Mouse (Mus musculus): ENCODE measurements around the gene Cap2.

Gene Cap2

DNA sequence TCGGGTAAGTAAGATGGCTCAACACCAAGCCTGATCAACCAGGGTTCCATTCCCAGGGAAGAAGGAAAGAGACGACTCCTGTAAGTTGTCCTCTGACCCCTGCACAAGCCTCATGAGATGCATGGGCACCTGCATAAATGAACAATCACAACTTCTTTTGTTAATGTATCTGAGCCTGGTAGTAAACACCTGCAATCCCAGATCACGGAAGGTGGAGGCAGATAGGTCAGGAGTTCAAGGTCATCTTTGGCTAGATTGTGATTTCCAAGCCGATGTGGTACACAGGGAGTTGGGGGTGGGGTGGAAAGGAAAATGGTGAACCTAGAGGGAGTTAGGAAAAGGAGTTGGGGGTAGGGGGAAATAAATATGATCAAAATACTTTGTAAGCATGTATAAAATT, 131.1 kb downstream of the Cap2 start:
- DNase-seq (ENCODE audit: low spot score in 2 of 2): no peak

DNA sequence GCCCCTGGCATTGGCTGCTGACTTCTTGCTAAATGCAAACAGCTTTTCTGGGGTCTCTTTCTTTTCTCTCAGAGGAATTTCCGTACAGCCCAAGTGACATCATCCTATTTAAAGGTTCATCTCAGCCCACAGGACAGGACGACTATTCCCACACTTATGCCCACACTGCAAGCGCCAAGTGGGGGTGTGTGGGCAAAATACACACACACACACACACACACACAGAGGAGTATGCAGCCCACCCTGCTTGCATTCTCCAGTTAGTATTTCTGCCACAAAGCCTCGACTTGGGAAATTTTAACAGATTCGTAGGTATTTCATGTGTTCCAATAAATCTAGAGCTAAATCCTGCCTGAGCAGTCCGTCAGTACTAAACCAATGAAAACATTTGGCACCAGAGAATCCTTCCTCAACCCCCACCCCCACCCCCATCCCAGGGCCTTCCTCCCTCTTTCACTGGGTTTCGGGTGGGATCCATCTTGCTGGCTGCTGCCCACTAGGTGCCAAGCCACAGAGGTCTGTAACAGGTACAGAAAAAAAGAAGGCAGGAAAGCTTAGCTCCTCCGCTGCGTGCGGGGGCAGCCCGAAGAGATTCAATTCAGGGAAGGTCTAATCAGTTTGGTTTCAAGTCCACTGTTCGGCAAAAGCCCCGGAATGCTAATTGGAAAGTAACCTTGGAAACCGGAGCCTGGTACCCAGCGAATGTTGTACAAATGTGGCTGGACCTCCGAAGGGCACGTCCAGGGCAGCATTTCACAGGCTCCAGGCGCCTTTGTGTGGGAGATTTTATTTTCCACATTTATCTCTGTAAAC, 131.9 kb downstream of the Cap2 start:
- no peak for DNase-seq (ENCODE audit: low spot score in 2 of 2)

DNA sequence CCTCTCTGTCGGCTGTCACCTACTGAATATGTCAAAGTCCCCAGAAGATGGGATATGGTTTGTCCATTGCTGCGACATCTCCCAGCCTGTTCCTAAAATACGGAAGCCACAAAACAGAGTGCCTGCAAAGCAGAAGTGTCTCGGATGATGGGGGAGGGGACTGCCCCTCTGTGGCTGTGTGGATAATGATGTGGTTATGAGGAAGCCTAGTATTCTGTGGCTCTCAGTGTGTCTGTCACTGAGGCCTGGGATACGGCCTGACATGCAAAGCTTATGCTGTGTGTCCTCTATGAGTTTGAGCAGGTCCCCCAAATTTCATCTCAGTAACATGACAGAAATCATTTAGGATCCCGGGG, 132.5 kb downstream of the Cap2 start:
- no peak for DNase-seq (ENCODE audit: low spot score in 2 of 2)

DNA sequence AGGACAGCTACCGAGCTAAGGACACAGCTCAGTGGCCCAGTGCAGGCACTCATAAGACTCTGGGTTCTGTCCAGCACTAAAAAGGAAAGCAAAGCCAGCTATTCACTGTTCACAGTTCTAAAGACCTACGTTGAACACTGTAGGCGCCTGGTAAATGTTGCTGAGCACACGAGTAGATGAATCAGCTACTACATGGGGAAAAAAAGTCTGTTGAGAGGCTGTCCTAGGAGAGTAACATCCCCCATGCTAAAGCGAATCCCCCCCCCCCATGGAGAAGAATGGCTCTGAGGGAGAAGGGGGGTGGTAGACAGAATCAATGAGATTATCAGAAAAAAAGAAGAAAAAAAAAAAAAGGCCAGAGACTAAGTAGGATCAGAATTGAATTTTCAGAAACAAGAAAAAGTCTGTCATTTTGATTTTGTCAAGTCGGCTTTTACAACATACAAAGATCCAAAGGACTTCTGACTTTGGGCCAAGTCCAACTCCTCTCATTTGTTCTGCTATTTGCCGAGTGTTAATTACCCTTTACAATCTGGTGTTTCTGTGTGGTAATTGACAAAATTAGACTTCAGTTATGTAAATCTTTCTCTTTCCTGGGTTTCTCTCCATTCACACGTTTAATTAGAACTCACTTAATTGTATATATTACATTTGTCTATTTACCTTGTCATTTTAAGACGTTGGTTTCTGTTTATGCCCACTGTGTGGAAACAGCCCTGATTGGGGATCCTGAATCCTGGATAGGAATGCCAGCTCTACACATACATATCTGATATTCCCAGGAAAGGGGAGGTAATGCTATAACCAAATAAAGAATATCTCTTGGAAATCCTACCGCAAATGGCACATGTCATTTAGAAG, 139.2 kb downstream of the Cap2 start:
- no peak for DNase-seq (ENCODE audit: low spot score in 2 of 2)

DNA sequence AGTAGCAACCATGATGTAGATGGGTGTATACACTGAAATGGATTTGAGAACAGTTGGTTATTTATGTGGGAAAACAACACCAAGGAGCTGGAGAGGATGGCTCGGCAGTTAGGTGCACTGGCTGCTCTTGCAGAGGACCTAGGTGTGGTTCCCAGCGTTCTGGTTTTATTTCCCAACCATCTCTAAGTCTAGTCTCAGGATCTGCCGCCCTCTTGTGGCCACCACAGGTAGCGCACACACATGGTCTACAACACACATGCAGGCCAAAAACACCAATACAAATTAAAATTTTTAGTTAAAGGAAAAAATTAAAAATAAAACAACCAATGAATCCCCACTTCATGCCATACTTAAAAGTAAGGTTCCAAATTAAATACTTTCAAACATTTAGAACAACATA, 140.7 kb downstream of the Cap2 start:
- peak in 1 of 2 experiments; percentile 7 for DNase-seq (ENCODE audit: low spot score in 2 of 2)

DNA sequence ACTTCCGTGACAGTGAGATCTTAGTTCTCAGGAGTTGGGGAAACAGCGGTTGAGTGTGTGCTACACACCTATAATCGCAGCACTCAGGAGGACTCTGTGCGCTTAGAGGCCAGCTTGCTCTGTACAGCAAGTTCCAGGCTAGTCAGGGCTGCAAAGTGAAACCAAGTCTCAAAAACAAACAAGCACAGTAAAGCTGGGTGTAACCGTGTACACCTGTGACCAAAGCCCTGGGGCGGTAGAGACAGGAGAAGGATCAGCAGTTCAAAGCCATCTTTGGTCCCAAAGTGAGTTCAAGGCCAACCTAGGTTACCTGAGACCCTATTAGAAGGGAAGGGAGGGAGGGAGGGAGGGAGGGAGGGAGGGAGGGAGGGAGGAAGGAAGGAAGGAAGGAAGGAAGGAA, 142.5 kb downstream of the Cap2 start:
- DNase-seq (ENCODE audit: low spot score in 2 of 2): no peak

DNA sequence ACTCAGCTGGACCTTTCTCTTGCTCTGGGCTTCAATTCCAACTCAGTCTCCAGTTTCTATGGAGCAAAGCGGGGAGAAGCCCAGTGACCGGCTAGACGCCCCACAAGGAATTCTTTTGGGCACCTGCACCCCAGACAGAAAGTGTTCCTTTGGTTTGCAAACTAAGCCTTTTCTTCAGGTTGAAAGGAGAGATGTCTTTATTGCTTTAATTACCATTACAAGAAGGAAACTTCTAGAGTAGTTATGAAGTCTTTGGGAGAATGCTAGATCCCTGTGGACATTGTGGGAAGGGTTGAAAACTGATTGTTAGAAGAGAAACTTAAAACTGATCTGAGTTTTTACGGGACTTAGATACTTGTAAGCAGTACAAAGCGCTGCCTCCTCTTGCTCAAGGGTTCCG, 143.8 kb downstream of the Cap2 start:
- no peak for DNase-seq (ENCODE audit: low spot score in 2 of 2)

DNA sequence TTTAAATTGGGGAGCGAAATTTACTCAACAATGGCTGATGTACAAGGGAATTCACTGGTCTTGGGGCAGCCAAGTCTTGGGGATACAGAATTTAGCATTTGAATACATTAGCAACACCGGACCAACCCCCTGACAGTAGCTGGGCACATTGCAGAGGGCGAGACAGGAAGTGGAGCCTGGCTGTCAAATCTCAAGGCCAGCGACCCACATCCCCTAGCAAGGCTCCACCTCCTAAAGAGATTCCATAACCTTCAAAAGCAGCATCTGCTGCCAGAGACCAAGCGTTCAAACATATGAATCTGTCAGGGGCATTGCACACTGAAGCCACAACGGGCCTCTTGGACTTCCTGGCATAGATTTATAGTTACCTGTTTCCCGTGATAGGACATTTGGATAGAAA, 150.2 kb downstream of the Cap2 start:
- DNase-seq (ENCODE audit: low spot score in 2 of 2): no peak

DNA sequence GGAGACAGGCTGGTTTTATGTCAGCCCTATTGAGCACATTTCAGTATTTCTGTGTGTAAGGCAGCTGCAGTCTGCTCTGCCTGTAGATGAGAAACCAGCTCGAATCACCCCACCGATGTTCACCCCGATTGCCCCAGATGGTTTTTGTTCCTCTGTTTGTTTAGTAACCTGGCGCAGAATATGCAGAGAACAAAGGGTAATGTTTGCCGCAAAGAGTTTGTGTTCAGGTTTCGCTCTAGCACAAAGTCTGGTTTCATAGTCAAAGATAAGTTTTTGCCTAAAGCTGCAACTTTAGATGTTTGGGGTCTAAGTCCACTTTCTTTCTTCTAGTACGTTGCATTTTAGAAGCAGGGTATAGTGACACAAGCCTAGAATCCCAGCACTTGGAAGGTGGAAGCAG, 151.0 kb downstream of the Cap2 start:
- DNase-seq (ENCODE audit: low spot score in 2 of 2): no peak

DNA sequence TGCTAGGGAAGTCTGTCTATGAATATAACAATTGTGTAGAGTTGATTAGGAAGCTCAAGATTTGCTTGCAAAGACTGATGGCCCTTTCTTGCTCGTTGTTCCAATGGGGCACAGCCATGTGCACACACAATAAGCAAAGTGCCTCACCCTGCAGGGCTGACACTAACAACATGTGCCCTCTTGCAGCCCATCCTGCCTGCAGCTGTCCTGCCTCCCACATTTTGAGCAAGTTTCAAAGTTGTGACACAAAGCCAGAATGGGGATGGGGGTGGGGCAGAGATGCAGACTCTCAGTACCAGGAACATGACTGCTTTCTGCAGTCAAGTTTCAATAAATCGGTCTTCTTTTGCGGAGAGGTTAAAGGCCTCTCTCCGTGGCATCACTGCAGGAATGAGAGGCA, 152.0 kb downstream of the Cap2 start:
- no peak for DNase-seq (ENCODE audit: low spot score in 2 of 2)

DNA sequence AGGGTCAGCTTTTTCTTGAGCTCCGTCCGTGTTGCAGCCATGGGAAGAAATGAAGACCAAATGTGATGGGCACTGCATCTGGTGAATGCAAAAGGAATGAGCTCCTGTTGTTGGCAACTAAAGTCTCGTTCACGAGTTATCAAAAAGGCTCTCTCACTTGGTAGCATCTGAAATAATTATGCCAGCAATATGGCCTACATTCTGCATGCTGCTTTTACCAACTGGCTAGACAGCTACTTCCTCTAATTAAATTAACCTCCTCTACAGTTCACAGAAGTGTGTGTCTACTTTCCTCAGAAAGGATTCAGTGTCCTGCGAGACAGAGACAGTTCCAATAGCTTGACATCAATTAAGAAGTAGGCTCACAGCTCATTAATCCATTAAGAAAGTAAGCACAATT, 152.9 kb downstream of the Cap2 start:
- no peak for DNase-seq (ENCODE audit: low spot score in 2 of 2)

DNA sequence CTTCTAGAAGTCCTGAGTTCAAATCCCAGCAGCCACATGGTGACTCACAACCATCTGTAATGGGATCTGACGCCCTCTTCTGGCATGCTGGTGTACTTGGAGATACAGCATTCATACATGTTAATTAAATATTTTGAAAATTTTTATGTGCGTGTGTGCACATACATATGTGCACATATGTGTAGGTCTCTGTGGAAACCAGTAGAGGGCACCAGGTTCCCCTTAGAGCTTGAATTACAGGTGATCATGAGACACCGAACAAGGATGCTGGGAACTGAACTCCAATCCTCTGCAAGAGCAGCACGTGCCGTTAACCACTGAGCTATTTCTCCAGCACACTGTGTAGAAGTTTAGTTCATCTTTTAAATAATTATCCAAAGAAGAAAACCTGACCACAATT, 157.6 kb downstream of the Cap2 start:
- no peak for DNase-seq (ENCODE audit: low spot score in 2 of 2)

DNA sequence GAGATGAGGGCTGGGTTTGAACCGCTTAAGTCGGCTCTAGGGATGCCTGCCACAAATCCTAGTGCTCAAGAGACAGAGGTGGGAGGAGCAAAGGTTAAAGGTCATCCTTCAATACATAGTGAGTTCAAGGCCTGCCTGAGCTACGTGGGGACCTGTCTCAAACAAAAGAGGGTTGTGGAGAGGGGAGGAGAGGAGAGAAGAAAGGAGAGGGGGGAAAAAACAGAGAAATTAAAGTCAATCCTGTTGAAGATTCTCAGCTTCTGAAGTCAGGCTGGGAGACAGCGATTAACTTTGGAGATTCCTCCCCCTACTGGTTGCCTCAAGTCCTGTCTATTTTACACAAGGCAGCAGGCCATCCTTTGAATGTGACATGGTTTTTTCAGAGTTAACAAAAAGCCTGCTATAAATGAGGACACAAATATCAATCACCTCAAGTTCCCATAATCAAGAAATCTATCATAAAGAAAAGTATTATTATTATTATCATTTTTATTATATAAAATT, 161.9 kb downstream of the Cap2 start:
- DNase-seq (ENCODE audit: low spot score in 2 of 2): no peak

DNA sequence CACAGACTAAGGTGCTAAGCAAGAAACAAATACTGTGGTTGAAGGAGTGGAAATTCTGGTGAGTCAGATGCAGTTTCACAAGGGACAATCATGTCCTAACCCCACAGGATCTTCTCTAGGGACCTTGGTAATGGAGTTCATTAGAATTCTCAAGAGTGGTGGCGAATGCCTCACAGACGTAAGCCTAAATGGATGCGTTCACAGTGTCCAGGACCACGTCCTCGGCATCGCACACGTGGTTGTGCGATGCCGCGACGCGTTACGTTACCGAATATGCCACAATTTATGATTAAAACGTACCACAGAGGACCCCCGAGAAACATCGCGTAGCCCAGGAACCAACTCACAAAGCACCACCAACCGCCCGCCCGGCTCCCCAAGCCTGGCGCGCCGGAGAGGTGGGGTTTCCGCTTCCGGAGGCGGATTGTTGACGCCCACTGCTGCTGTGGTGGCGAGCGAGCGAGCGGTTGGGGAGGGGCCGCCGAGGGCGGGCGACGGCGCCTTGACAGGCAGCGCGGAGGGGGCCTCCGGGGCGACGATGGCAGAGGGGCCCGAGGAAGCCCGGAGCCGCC, 167.5 kb downstream of the Cap2 start, which contains the start of gene Fam8a1:
Gene Fam8a1, plus strand, starts transcription at position 475 of the 572 bp plus-strand sequence.
- peak; percentile 82 to 90 for DNase-seq (ENCODE audit: low spot score in 2 of 2)

DNA sequence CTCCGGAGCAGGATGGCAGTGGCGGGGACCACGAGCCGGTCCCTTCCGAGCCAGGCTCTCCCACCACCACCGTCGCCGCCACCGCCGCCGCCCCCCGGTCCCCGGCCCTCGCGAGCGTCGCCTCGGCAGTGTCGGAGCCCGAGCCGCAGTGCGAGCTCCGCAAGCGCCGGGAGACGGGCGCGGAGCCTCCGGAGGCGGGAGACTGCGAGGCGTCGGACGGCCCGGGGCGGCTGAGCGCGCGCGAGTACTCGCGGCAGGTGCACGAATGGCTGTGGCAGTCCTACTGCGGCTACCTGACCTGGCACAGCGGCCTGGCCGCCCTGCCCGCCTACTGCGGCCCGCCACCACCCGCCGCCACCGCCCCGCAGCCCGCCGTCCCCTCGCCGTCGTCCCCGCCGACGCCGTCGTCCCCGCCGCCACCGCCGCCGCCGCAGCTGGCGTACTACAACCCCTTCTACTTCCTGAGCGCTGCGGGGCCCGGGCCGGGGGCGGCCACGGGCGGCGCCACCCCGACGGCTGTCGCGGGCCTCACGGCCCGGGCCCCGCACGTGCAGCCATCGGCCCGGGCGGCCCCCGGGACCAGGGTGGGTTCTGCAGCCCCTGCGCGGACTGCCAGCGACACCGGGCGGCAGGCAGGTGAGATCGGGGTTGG, 168.1 kb downstream of the Cap2 start:
- DNase-seq (ENCODE audit: low spot score in 2 of 2): peak in 1 of 2 experiments; percentile 12

DNA sequence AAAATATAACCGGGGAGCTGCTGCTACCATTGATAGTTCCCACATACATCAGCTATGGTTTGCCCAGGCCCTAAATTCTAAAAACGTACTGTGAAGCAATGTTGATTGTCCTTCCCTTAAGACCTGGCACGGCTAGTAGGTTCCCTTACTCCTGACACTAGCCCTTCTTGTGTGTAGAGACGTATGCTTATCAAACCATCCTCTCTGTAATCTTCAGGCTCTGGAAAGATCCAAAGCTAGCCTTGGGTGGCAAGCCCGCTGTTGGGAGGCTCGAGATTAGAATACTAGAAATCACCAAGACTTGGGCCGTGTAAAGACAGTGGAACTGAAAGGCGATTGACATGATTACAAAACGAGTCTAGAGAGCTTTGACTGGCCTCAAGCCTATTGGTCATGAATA, 168.9 kb downstream of the Cap2 start:
- DNase-seq (ENCODE audit: low spot score in 2 of 2): no peak

DNA sequence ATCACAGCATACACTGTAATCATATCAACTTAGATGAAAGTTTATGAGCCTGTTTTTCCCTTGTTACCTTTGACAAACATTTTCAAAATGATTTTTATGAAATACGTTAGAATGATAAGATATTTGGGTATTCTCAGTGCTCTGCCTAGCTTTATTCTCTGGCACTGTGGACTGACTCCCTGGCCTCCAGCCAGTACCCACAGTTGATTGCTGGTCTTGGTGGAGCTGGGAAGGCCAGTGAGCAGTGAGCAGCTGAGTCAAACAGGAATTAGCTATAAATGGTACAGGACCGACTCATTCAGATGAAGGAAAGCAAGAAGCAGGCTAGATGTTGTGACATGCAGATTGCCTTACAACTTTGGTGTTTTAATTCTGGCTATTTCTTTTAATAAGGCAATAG, 173.0 kb downstream of the Cap2 start:
- no peak for DNase-seq (ENCODE audit: low spot score in 2 of 2)

DNA sequence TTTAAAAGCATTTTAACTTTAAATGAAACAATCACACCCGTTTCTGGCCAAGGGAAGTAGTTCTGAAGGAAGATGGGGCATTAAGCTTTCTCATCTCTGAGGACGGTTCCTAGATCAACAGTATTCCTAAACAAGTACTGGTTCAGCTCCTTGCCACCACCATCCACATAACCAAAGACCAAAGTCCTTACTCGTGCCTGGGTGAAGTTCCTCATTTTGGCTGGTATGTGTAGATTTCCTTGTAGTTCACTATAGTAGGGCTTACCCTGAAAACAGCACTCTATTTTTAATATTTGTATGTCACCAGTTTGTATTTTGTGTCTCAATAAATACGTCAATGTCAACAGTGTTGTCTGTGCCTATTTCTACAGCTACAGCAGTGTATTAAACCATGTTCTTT, 176.1 kb downstream of the Cap2 start:
- DNase-seq (ENCODE audit: low spot score in 2 of 2): no peak

DNA sequence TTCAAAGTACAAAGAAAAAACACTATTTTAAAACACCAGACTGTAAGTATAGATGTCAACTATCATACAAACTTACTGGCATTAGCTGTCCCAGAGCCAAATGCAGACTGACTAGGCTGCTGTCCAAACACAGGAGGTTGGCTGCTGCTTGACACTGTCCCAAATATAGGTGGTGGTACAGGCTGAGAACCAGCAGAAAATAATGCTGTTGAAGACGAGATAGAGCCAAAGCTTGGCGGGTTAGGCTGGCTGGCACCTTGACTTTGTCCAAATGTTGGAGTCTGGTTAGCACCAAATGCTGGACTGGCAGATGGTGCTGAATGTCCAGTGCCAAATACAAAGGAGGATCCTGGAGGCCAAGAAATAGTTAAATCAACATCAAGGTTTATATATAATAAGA, 181.3 kb downstream of the Cap2 start:
- no peak for DNase-seq (ENCODE audit: low spot score in 2 of 2)

DNA sequence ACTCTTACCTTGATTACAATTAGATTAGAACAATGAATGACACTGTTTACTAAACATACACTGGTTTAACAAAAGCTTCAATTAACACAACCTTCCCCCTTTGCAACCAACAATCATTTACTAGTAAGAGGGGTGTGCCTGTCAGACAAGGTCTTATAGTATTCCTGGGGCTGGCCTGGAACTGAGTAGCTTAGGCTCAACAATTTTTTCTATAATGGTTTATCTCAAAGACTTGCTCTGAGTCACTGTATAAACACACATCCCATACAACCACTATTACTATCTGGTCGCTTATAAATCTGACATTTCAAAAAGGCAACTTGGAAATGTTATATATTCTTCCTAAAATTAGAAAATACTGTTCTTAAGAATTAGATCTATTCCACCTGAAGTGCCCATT, 181.7 kb downstream of the Cap2 start:
- DNase-seq (ENCODE audit: low spot score in 2 of 2): no peak

DNA sequence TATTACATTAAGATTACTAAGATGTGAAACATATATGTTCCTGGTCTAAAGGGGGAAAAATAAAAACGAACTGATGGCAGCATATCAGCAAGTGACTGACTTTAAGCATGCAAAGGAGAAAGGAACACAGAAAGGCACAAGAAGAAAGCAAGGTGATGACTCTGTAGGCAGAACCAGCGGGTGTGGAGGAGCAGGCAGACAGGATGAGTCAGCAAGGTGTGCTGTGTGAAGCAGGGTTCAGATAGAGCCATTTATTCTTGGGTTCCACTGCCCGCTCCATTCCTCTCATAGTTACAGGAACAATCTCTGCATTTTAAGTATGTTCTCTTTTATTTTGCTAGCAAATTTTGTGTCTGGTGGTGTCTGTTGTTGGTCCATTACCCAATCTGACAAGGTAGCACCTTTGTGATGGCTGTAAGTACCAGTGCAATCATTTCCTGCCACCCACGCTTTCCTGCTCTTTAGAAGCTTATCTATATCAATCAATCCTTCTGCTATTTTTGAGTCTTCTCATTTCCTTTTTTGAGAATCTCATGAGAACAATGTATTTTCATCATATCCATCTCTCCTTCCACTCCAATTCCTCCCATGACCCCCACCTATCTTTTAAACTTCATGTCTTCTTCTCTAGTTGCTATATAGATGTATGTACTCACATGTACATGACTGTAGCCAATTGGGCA, 189.1 kb downstream of the Cap2 start:
- no peak for DNase-seq (ENCODE audit: low spot score in 2 of 2)
